Mouse (Mus musculus) CH12.LX (cell line): ENCODE results near the gene Ly6g6c. TPM values are rescaled to one million over a fixed set of nuclear protein-coding genes. Genes with fewer than 3 reads are reported as not detected.

ENCODE experiments used
- DNase-seq: peaks from one replicate; pipeline ENCODE4 v3.0.0-alpha.2; 2013; ENCODE audit errors: extremely low read depth
- H3K27ac ChIP-seq: 2 replicates; pipeline ENCODE4 v1.5.1; 2012; ENCODE audit warnings: low read depth, mild to moderate bottlenecking, control low read depth, moderate library complexity; ENCODE audit not compliant: insufficient read depth
- H3K27me3 ChIP-seq: replicated peaks from 2 replicates; pipeline ENCODE3; 2012; ENCODE audit warnings: inconsistent platforms
- H3K36me3 ChIP-seq, 2 experiments: replicated peaks in 1 of 2; 2 replicates each; pipeline versions ENCODE3 to v1.6.1; 2012; ENCODE audit warnings: inconsistent platforms in 1 of 2, low read length in 1 of 2, mild to moderate bottlenecking in 1 of 2, mixed read lengths in 1 of 2, moderate library complexity in 1 of 2; ENCODE audit not compliant: control insufficient read depth in 1 of 2, insufficient read depth in 1 of 2
- H3K4me1 ChIP-seq, 2 experiments: 2 replicates each; pipeline ENCODE4 v1.6.1; 2012; ENCODE audit warnings: inconsistent platforms in 1 of 2, moderate library complexity in 1 of 2; ENCODE audit not compliant: insufficient read depth in 2 of 2, control insufficient read depth in 1 of 2
- H3K4me2 ChIP-seq: 2 replicates; pipeline ENCODE4 v1.6.1; 2012; ENCODE audit warnings: low read depth, mild to moderate bottlenecking, control low read depth; ENCODE audit not compliant: poor library complexity, insufficient read depth, severe bottlenecking
- H3K4me3 ChIP-seq, 3 experiments: fragments of 150-350 bp in 1 of 3; sonication (generic) in 1 of 3; replicated peaks in 1 of 3; 2 replicates each; pipeline versions ENCODE3 to v1.5.1; 2011 to 2012; ENCODE audit warnings: low read depth in 2 of 3, low read length in 2 of 3, mild to moderate bottlenecking in 2 of 3, moderate library complexity in 2 of 3, control low read depth in 1 of 3, improper control_type of control experiment in 1 of 3, inconsistent platforms in 1 of 3, mixed read lengths in 1 of 3; ENCODE audit not compliant: poor library complexity in 1 of 3
- H3K79me2 ChIP-seq: replicated peaks from 2 replicates; pipeline ENCODE4 v1.6.1; 2012; ENCODE audit warnings: mild to moderate bottlenecking, moderate library complexity; ENCODE audit not compliant: control insufficient read depth, poor library complexity, insufficient read depth, severe bottlenecking; ENCODE audit errors: extremely low read depth
- H3K9ac ChIP-seq: 2 replicates; pipeline ENCODE4 v1.6.1; 2012; ENCODE audit warnings: low read depth, mild to moderate bottlenecking, control low read depth, moderate library complexity; ENCODE audit not compliant: insufficient read depth
- H3K9me3 ChIP-seq: replicated peaks from 2 replicates; pipeline ENCODE3; 2012; ENCODE audit warnings: low read length, inconsistent platforms, mixed read lengths
- BHLHE40 ChIP-seq: IDR thresholded peaks from 2 replicates; pipeline ENCODE4 v1.6.1; 2011; ENCODE audit warnings: mild to moderate bottlenecking, low read depth, low read length, improper control_type of control experiment
- CHD1 ChIP-seq: IDR thresholded peaks from 2 replicates; pipeline ENCODE4 v1.6.1; 2012; ENCODE audit warnings: low read depth, low read length, improper control_type of control experiment, inconsistent platforms
- CHD2 ChIP-seq: IDR thresholded peaks from 2 replicates; pipeline ENCODE4 v1.6.1; 2011; ENCODE audit warnings: low read length, improper control_type of control experiment
- CTCF ChIP-seq, 2 experiments: IDR thresholded peaks in 1 of 2; conservative IDR thresholded peaks in 1 of 2; 2 replicates each; pipeline ENCODE4 v1.5.1; 2011 to 2012; ENCODE audit warnings: low read depth in 2 of 2, low read length in 2 of 2, improper control_type of control experiment in 1 of 2, inconsistent platforms in 1 of 2, mild to moderate bottlenecking in 1 of 2, moderate library complexity in 1 of 2
- E2F4 ChIP-seq: IDR thresholded peaks from 2 replicates; pipeline ENCODE4 v1.6.1; 2011; ENCODE audit warnings: low read depth, low read length, improper control_type of control experiment; ENCODE audit not compliant: insufficient replicate concordance
- ELF1 ChIP-seq: IDR thresholded peaks from 2 replicates; pipeline ENCODE4 v1.6.1; 2014; ENCODE audit warnings: low read depth, mild to moderate bottlenecking, inconsistent platforms, low read length, improper control_type of control experiment
- EP300 ChIP-seq: IDR thresholded peaks from 2 replicates; pipeline ENCODE4 v1.6.1; 2011; ENCODE audit warnings: low read length, improper control_type of control experiment
- ETS1 ChIP-seq: conservative IDR thresholded peaks from 2 replicates; pipeline ENCODE4 v1.6.1; 2012; ENCODE audit warnings: low read depth, mild to moderate bottlenecking, inconsistent platforms, low read length, improper control_type of control experiment, moderate library complexity
- HCFC1 ChIP-seq: IDR thresholded peaks from 2 replicates; pipeline ENCODE4 v1.6.1; 2012; ENCODE audit warnings: low read depth, mild to moderate bottlenecking, inconsistent platforms, low read length, improper control_type of control experiment
- JUN ChIP-seq: IDR thresholded peaks from 2 replicates; pipeline ENCODE4 v1.6.1; 2011; ENCODE audit warnings: low read depth, mild to moderate bottlenecking, low read length, improper control_type of control experiment, moderate library complexity; ENCODE audit not compliant: insufficient read depth
- JUND ChIP-seq: conservative IDR thresholded peaks from 2 replicates; pipeline ENCODE4 v1.6.1; 2011; ENCODE audit warnings: low read depth, low read length, improper control_type of control experiment
- KAT2A ChIP-seq: IDR thresholded peaks from 2 replicates; pipeline ENCODE4 v1.6.1; 2012; ENCODE audit warnings: low read length, improper control_type of control experiment, inconsistent platforms; ENCODE audit not compliant: insufficient replicate concordance
- MAFK ChIP-seq: IDR thresholded peaks from 2 replicates; pipeline ENCODE4 v1.6.1; 2011; ENCODE audit warnings: low read length, improper control_type of control experiment; ENCODE audit not compliant: insufficient replicate concordance
- MAX ChIP-seq: IDR thresholded peaks from 2 replicates; pipeline ENCODE4 v1.6.1; 2011; ENCODE audit warnings: low read length, improper control_type of control experiment
- MEF2A ChIP-seq: IDR thresholded peaks from 2 replicates; pipeline ENCODE4 v1.6.1; 2014; ENCODE audit warnings: low read depth, mild to moderate bottlenecking, inconsistent platforms, low read length, improper control_type of control experiment, borderline replicate concordance
- MYC ChIP-seq: IDR thresholded peaks from 2 replicates; pipeline ENCODE4 v1.6.1; 2011; ENCODE audit warnings: low read depth, mild to moderate bottlenecking, improper control_type of control experiment, low read length
- NELFE ChIP-seq: IDR thresholded peaks from 2 replicates; pipeline ENCODE4 v1.6.1; 2011; ENCODE audit warnings: low read depth, low read length, improper control_type of control experiment
- NRF1 ChIP-seq: IDR thresholded peaks from 2 replicates; pipeline ENCODE4 v1.6.1; 2014; ENCODE audit warnings: low read depth, mild to moderate bottlenecking, inconsistent platforms, low read length, improper control_type of control experiment, moderate library complexity
- PAX5 ChIP-seq: IDR thresholded peaks from 2 replicates; pipeline ENCODE4 v1.6.1; 2012; ENCODE audit warnings: low read length, inconsistent platforms, mixed read lengths
- POLR2A ChIP-seq: IDR thresholded peaks from 2 replicates; pipeline ENCODE4 v1.6.1; 2011; ENCODE audit warnings: low read depth, mild to moderate bottlenecking, improper control_type of control experiment, low read length
- POLR2AphosphoS2 ChIP-seq: IDR thresholded peaks from 2 replicates; pipeline ENCODE4 v1.6.1; 2011; ENCODE audit warnings: low read depth, low read length, improper control_type of control experiment
- RAD21 ChIP-seq: IDR thresholded peaks from 2 replicates; pipeline ENCODE4 v1.6.1; 2011; ENCODE audit warnings: low read depth, mild to moderate bottlenecking, low read length, improper control_type of control experiment, moderate library complexity
- RCOR1 ChIP-seq: conservative IDR thresholded peaks from 2 replicates; pipeline ENCODE4 v1.6.1; 2012; ENCODE audit warnings: low read depth, mild to moderate bottlenecking, inconsistent platforms, low read length, improper control_type of control experiment
- SIN3A ChIP-seq: IDR thresholded peaks from 2 replicates; pipeline ENCODE4 v1.6.1; 2012; ENCODE audit warnings: low read length, improper control_type of control experiment, inconsistent platforms
- SMC3 ChIP-seq: IDR thresholded peaks from 2 replicates; pipeline ENCODE4 v1.6.1; 2011; ENCODE audit warnings: low read depth, low read length, improper control_type of control experiment
- TCF12 ChIP-seq: IDR thresholded peaks from 2 replicates; pipeline ENCODE4 v1.6.1; 2014; ENCODE audit warnings: low read depth, mild to moderate bottlenecking, inconsistent platforms, low read length, improper control_type of control experiment
- UBTF ChIP-seq: IDR thresholded peaks from 2 replicates; pipeline ENCODE4 v1.6.1; 2012; ENCODE audit warnings: low read depth, mild to moderate bottlenecking, inconsistent platforms, low read length, improper control_type of control experiment, moderate library complexity
- USF1 ChIP-seq: IDR thresholded peaks from 2 replicates; pipeline ENCODE4 v1.6.1; 2014; ENCODE audit warnings: low read depth, mild to moderate bottlenecking, inconsistent platforms, low read length, improper control_type of control experiment
- USF2 ChIP-seq: conservative IDR thresholded peaks from 2 replicates; pipeline ENCODE4 v1.6.1; 2011; ENCODE audit warnings: low read depth, low read length, improper control_type of control experiment
- ZKSCAN1 ChIP-seq: IDR thresholded peaks from 2 replicates; pipeline ENCODE4 v1.6.1; 2012; ENCODE audit warnings: low read depth, inconsistent platforms, low read length, improper control_type of control experiment, borderline replicate concordance
- ZNF384 ChIP-seq: IDR thresholded peaks from 2 replicates; pipeline ENCODE4 v1.6.1; 2012; ENCODE audit warnings: low read depth, low read length, improper control_type of control experiment, inconsistent platforms
- dilution Hi-C: fragments of 300-500 bp; cut with MboI; formaldehyde crosslinking; loops from 2 replicates; pipeline ENCODE4 v1.14.3; 2020; ENCODE audit warnings: low sequenced_read_pairs; ENCODE audit not compliant: extremely low pct_unique_long_range_greater_than_20kb, extremely low pct_ligation_motif_present
- in situ Hi-C: fragments of 300-500 bp; cut with MboI; formaldehyde crosslinking; loops from 3 replicates; pipeline ENCODE4 v1.14.3; 2019; ENCODE audit warnings: low sequenced_read_pairs, low pct_ligation_motif_present, low pct_unique_long_range_greater_than_20kb, mixed read lengths
- polyA plus RNA-seq: library from polyadenylated mRNA; unstranded; fragments of >175 nt; gene quantifications from 2 replicates; pipeline ENCODE4 v1.2.1, GENCODE M21; 2012; ENCODE audit warnings: low read depth; ENCODE audit not compliant: insufficient read length
- total RNA-seq, 2 experiments: library from RNA; depleted of rRNA; stranded (reverse); fragments of 300-350 nt in 1 of 2; fragments of >200 nt in 1 of 2; gene quantifications; 2 replicates each; pipeline ENCODE4 v1.2.3; 2012 to 2014

Gene Ly6g6c
- total and polyA plus RNA-seq, 3 experiments: 0.30 TPM; not detected in 2

GRCm38 (mm10) chr17:35100196-35100765, 35.1 kb downstream of the Ly6g6c start:
- Histone ChIP-seq H3K4me3 (no peak overlapping the region), H3K4me2 (no peak overlapping the region), H3K27ac (no peak overlapping the region), H3K27me3 (no peaks in the 10 kb centered on the region), H3K79me2 (no peaks in the 10 kb centered on the region), H3K9ac (no peak overlapping the region), H3K9me3 (no peaks in the 10 kb centered on the region), H3K36me3 (peaks cover 58 to 93% of the 10 kb centered on the region in 2 experiments), H3K4me1 (peaks cover 0 to 4% of the 10 kb centered on the region in 2 experiments; a peak in 1 of 4 replicates)
- no peak for DNase-seq
- in situ Hi-C loops (no loop called here), dilution Hi-C loops (no loop called here)
- no peak for TF ChIP-seq RAD21
- no peak for TF ChIP-seq CHD2
- no peak for TF ChIP-seq UBTF
- TF ChIP-seq TCF12: no peak
- no peak for TF ChIP-seq ZNF384
- TF ChIP-seq JUN: no peak
- no peak for TF ChIP-seq MAFK
- no peak for TF ChIP-seq RCOR1
- no peak for TF ChIP-seq MAX
- no peak for TF ChIP-seq CTCF (conservative IDR thresholded peaks at IDR 0.05 in 1 of 2, IDR thresholded peaks at IDR 0.05 in 1 of 2; ENCODE audit: low read depth in 2 of 2, low read length in 2 of 2)
- TF ChIP-seq JUND: no peak
- no peak for TF ChIP-seq HCFC1
- no peak for TF ChIP-seq BHLHE40
- TF ChIP-seq MEF2A: no peak
- TF ChIP-seq CHD1: no peak
- no peak for TF ChIP-seq E2F4
- no peak for TF ChIP-seq NRF1
- no peak for TF ChIP-seq SIN3A
- no peak for TF ChIP-seq KAT2A

GRCm38 (mm10) chr17:35101161-35101560, 36.0 kb downstream of the Ly6g6c start:
- H3K4me2 ChIP-seq: no peak overlapping the region
- peaks cover 0 to 4% of the 10 kb centered on the region in 2 experiments; a peak in 1 of 4 replicates for H3K4me1 ChIP-seq
- TF ChIP-seq ZKSCAN1: no peak
- TF ChIP-seq SMC3: no peak
- no peak for TF ChIP-seq MAX
- TF ChIP-seq HCFC1: no peak
- no peak for TF ChIP-seq NELFE
- TF ChIP-seq NRF1: no peak
- TF ChIP-seq MYC: no peak
- no peak for TF ChIP-seq PAX5
- no peak for TF ChIP-seq POLR2AphosphoS2
- TF ChIP-seq USF1: no peak
- no peak for TF ChIP-seq CHD2
- no peak for TF ChIP-seq RAD21
- no peak for TF ChIP-seq CHD1
- no peak for TF ChIP-seq ZNF384
- TF ChIP-seq JUN: no peak
- no peak for TF ChIP-seq USF2
- no peak for TF ChIP-seq ELF1
- TF ChIP-seq ETS1: no peak
- TF ChIP-seq EP300: no peak
- TF ChIP-seq POLR2A: no peak
- in situ Hi-C loops: no loop called here
- no peak overlapping the region for H3K4me3 ChIP-seq
- dilution Hi-C loops: no loop called here
- peaks cover 54 to 87% of the 10 kb centered on the region in 2 experiments for H3K36me3 ChIP-seq
- DNase-seq: no peak
- no peaks in the 10 kb centered on the region for H3K79me2 ChIP-seq
- no peak overlapping the region for H3K9ac ChIP-seq
- H3K27me3 ChIP-seq: no peaks in the 10 kb centered on the region
- no peaks in the 10 kb centered on the region for H3K9me3 ChIP-seq
- no peak overlapping the region for H3K27ac ChIP-seq
